Comparison of ENCODE assay signal across 20 mouse cellular contexts in genomic region chr10:111111020-111111419, GRCm38 (mm10). TPM values are rescaled to one million over a fixed set of nuclear protein-coding genes. Genes with fewer than 3 reads are reported as not detected.
A peak's percentile ranks its signal among the peaks of the same experiment; 100 is the strongest.
DNase-seq lines count a peak whose midpoint lies in the region; ATAC-seq and TF ChIP-seq lines count a peak whose summit lies in the region.
"Had no signal": no experiment of that assay in that cellular context is flagged by ENCODE, and none has a peak within 500 bp of the region (broad histone marks: within the 10 kb centered on the region; RNA-seq: fewer than 3 reads in every experiment).

No protein-coding gene starts in this region.

- H3K4me2 ChIP-seq in heart, embryonic 13.5 days, result peak overlapping the region; percentile 48
- peak overlapping the region; percentile 18; the same call in 1 of the 2 replicates for H3K4me2 ChIP-seq in heart, postnatal 0 days (ENCODE audit: low read depth, low read length)
- H3K4me2 ChIP-seq in limb, embryonic 13.5 days (replicated peaks), result no peak overlapping the region
- H3K4me2 ChIP-seq in neural tube, embryonic 14.5 days (ENCODE audit: low read depth, low read length), result no peak overlapping the region
- H3K4me2 ChIP-seq: embryonic facial prominence, embryonic 15.5 days; forebrain, embryonic 15.5 days; hindbrain, embryonic 15.5 days had no signal

- 38% methylated on average over 10 of the region's 10 CpGs for WGBS in heart, embryonic 13.5 days
- WGBS in heart, postnatal 0 days, result 22% methylated on average over 10 of the region's 10 CpGs
- 46% methylated on average over 10 of the region's 10 CpGs for WGBS in limb, embryonic 13.5 days
- WGBS in neural tube, embryonic 14.5 days, result 60% methylated on average over 10 of the region's 10 CpGs

- no peaks in the 10 kb centered on the region for H3K27me3 ChIP-seq in heart, embryonic 13.5 days (replicated peaks)
- no peaks in the 10 kb centered on the region for H3K27me3 ChIP-seq in heart, postnatal 0 days (ENCODE audit: control insufficient read depth, insufficient read depth, low read length)
- H3K27me3 ChIP-seq in limb, embryonic 13.5 days, result no peaks in the 10 kb centered on the region
- H3K27me3 ChIP-seq in neural tube, embryonic 14.5 days (ENCODE audit: control insufficient read depth, insufficient read depth, low read length), result no peaks in the 10 kb centered on the region
- H3K27me3 ChIP-seq: embryonic facial prominence, embryonic 15.5 days; forebrain, embryonic 15.5 days; hindbrain, embryonic 15.5 days had no signal

- TF ChIP-seq EP300 in heart, postnatal 0 days (IDR thresholded peaks at IDR 0.05; ENCODE audit: low read depth), result no peak

- H3K9me3 ChIP-seq in heart, embryonic 13.5 days, result no peaks in the 10 kb centered on the region
- no peaks in the 10 kb centered on the region for H3K9me3 ChIP-seq in heart, postnatal 0 days (replicated peaks; ENCODE audit: control insufficient read depth, low read length)
- H3K9me3 ChIP-seq in limb, embryonic 13.5 days, result no peaks in the 10 kb centered on the region
- H3K9me3 ChIP-seq in neural tube, embryonic 14.5 days (ENCODE audit: control insufficient read depth, low read length), result no peaks in the 10 kb centered on the region
- H3K9me3 ChIP-seq: embryonic facial prominence, embryonic 15.5 days; forebrain, embryonic 15.5 days; hindbrain, embryonic 15.5 days had no signal

- no peak for ATAC-seq in heart, embryonic 13.5 days (ENCODE audit: extremely low read depth, insufficient number of reproducible peaks, low FRiP score, low TSS enrichment)
- peak; percentile 48; the same call in 1 of the 2 replicates for ATAC-seq in heart, postnatal 0 days (ENCODE audit: insufficient read depth, low read depth)
- peak; percentile 46; the same call in 1 of the 2 replicates for ATAC-seq in limb, embryonic 13.5 days (ENCODE audit: low FRiP score, low read depth)
- ATAC-seq in neural tube, embryonic 14.5 days (ENCODE audit: low read depth), result no peak
- ATAC-seq: forebrain, embryonic 15.5 days; intestine, embryonic 16.5 days had no signal

- no peak for TF ChIP-seq CTCF in heart, postnatal 0 days (IDR thresholded peaks at IDR 0.05; ENCODE audit: low read depth)

- H3K36me3 ChIP-seq in heart, embryonic 13.5 days, result no peaks in the 10 kb centered on the region
- H3K36me3 ChIP-seq in heart, postnatal 0 days (replicated peaks; ENCODE audit: control insufficient read depth, insufficient read depth, low read length), result no peaks in the 10 kb centered on the region
- no peaks in the 10 kb centered on the region for H3K36me3 ChIP-seq in limb, embryonic 13.5 days
- H3K36me3 ChIP-seq in neural tube, embryonic 14.5 days (ENCODE audit: control insufficient read depth, insufficient read depth, low read length), result no peaks in the 10 kb centered on the region
- H3K36me3 ChIP-seq: embryonic facial prominence, embryonic 15.5 days; forebrain, embryonic 15.5 days; hindbrain, embryonic 15.5 days had no signal

- no peak overlapping the region for H3K4me3 ChIP-seq in heart, embryonic 13.5 days
- H3K4me3 ChIP-seq in heart, postnatal 0 days (ENCODE audit: low read depth, low read length), result no peak overlapping the region
- H3K4me3 ChIP-seq in limb, embryonic 13.5 days, result no peak overlapping the region
- H3K4me3 ChIP-seq in neural tube, embryonic 14.5 days (ENCODE audit: low read depth, low read length), result no peak overlapping the region
- H3K4me3 ChIP-seq: embryonic facial prominence, embryonic 15.5 days; erythroblast, embryonic 14.5 days; forebrain, embryonic 15.5 days; hindbrain, embryonic 15.5 days had no signal

- peak overlapping the region; percentile 91 for H3K27ac ChIP-seq in heart, embryonic 13.5 days (replicated peaks)
- peak overlapping the region; percentile 1; the same call in 1 of the 2 replicates for H3K27ac ChIP-seq in heart, postnatal 0 days (ENCODE audit: low read depth)
- H3K27ac ChIP-seq in limb, embryonic 13.5 days, result no peak overlapping the region; the same call in 1 of the 2 replicates
- peak overlapping the region; percentile 34; the same call in 1 of the 2 replicates for H3K27ac ChIP-seq in neural tube, embryonic 14.5 days (ENCODE audit: low read depth, low read length)
- H3K27ac ChIP-seq: embryonic facial prominence, embryonic 15.5 days; forebrain, embryonic 15.5 days; hindbrain, embryonic 15.5 days had no signal

- no peak for DNase-seq in heart, adult 11 months
- no peak for DNase-seq in heart, postnatal 0 days (ENCODE audit: low spot score)
- no peak for DNase-seq in heart, postnatal 10 days
- DNase-seq in adrenal gland, postnatal 4 days (ENCODE audit: low spot score in 2 of 2), result no peak
- DNase-seq: adrenal gland, adult 8-10 months; adrenal gland, postnatal 36 days; cerebellum, adult 11 months; cerebellum, adult 8-10 months; cerebellum, postnatal 14 days; embryo, embryonic 11 days; gastrocnemius, postnatal 36 days; kidney, adult 2 months had no signal

- intact Hi-C loops in heart, postnatal 10 days (cut with DNase I), result no loop called here

- no peak overlapping the region for H3K9ac ChIP-seq in heart, embryonic 13.5 days
- H3K9ac ChIP-seq in heart, postnatal 0 days (replicated peaks; ENCODE audit: low read depth, low read length), result no peak overlapping the region
- H3K9ac ChIP-seq in limb, embryonic 13.5 days, result no peak overlapping the region
- no peak overlapping the region for H3K9ac ChIP-seq in neural tube, embryonic 14.5 days (replicated peaks; ENCODE audit: low read depth, low read length)
- H3K9ac ChIP-seq: embryonic facial prominence, embryonic 15.5 days; forebrain, embryonic 15.5 days; hindbrain, embryonic 15.5 days had no signal

- H3K4me1 ChIP-seq in heart, embryonic 13.5 days, result peaks cover 20% of the 10 kb centered on the region
- 0 out of 2 replicates have a peak, but pooled peaks cover 3% of the 10 kb centered on the region for H3K4me1 ChIP-seq in heart, postnatal 0 days (ENCODE audit: control insufficient read depth, insufficient read depth)
- H3K4me1 ChIP-seq in limb, embryonic 13.5 days, result peaks cover 12% of the 10 kb centered on the region; the same call in 1 of the 2 replicates
- H3K4me1 ChIP-seq in neural tube, embryonic 14.5 days (ENCODE audit: control insufficient read depth, insufficient read depth, low read length), result 0 out of 2 replicates have a peak, but pooled peaks cover 4% of the 10 kb centered on the region
- H3K4me1 ChIP-seq: embryonic facial prominence, embryonic 15.5 days had no signal

RNA-seq across cellular contexts. Expression of gene Osbpl8, which starts 53.5 kb away (rescaled TPM):
- 22.5 and 26.4 TPM in 2 replicates for polyA plus RNA-seq in heart, embryonic 13.5 days (2015; fragmentation: Nextera tagmentation; extraction: Ambion mirVana)
- 110 and 114 TPM in 2 replicates for total RNA-seq in heart, postnatal 0 days (2014; rRNA removed; ENCODE audit: low replicate concordance)
- polyA plus RNA-seq in heart, postnatal 0 days (2015; fragmentation: Nextera tagmentation; extraction: Ambion mirVana), result 26.3 and 30.8 TPM in 2 replicates
- total RNA-seq in heart, postnatal 10 days (2021), result 10 to 100 TPM; 82.1 to 88.1 TPM
- polyA plus RNA-seq in limb, embryonic 13.5 days (2015; fragmentation: Nextera tagmentation; extraction: Ambion mirVana), result 10.2 and 10.6 TPM in 2 replicates
- 24.0 and 29.5 TPM in 2 replicates for polyA plus RNA-seq in neural tube, embryonic 14.5 days (2014; fragmentation: Nextera tagmentation; extraction: Ambion mirVana)
- 10 to 100 TPM; 30.8 to 33.9 TPM for total RNA-seq in adrenal gland, postnatal 4 days (2021)

Comparison
In these comparisons a context has a peak if more than half of its experiments do, and no peak if none do; other contexts are left out.
1. ATAC-seq: peak in heart, postnatal 0 days (single experiment) and limb, embryonic 13.5 days (single experiment); none in heart, embryonic 13.5 days (single experiment) and neural tube, embryonic 14.5 days (single experiment).
2. H3K4me2 ChIP-seq: peak in heart, embryonic 13.5 days (single experiment) and heart, postnatal 0 days (single experiment); none in limb, embryonic 13.5 days (single experiment) and neural tube, embryonic 14.5 days (single experiment).